Mouse (Mus musculus): ENCODE measurements around the gene Rai14.

Gene Rai14

GRCm38 (mm10) chr15:10648372-10649109 is 65.9 kb downstream of the Rai14 start:
- DNase-seq (ENCODE audit: low spot score in 2 of 2), result peak in 1 of 2 experiments; percentile 5

GRCm38 (mm10) chr15:10646297-10646696 is 68.1 kb downstream of the Rai14 start:
- no peak for DNase-seq (ENCODE audit: low spot score in 2 of 2)

DNA sequence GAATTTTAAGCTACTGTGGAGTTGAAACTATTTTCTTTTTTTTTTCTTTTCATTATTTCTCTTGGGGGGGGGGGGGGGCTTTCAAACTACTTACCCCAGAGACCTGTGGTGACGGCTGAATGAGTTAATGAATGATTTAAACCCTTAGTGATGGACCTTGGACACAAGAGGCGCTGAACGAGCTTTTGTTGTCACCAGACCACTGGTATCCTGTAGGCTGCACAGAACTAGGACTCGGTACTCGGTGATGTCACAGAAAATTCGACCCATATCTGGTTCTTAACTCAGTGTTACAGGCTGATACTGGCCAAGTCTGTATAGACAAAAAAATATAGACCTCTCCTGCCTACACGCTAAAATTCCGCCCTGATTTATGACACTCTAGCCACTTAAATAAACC is 69.3 kb downstream of the Rai14 start:
- DNase-seq (ENCODE audit: low spot score in 2 of 2), result no peak

- DNase-seq (ENCODE audit: low spot score in 2 of 2), result no peak
Measured at GRCm38 (mm10) chr15:10643819-10644218, 70.6 kb downstream of the Rai14 start.

DNA sequence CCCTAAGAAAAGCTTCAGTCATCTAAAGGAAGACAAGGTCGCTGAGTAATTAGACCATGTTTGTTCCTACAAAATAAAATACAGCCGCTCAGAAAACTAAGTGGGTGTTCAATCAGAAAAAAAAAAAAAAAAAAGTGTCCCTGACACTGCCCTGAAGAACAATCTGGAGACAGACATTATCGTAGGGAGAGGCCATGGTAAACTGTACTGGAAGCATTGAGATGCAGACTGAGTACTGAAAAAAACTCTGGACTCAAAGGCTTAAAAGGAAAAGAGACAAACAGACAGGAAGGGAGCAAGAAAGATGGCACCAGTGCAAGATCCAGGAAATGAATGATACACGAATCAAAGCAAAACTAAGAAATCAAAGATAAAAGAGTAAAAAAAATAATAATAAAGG is 71.2 kb downstream of the Rai14 start:
- no peak for DNase-seq (ENCODE audit: low spot score in 2 of 2)

GRCm38 (mm10) chr15:10642419-10642818 is 72.0 kb downstream of the Rai14 start:
- DNase-seq (ENCODE audit: low spot score in 2 of 2), result no peak

DNA sequence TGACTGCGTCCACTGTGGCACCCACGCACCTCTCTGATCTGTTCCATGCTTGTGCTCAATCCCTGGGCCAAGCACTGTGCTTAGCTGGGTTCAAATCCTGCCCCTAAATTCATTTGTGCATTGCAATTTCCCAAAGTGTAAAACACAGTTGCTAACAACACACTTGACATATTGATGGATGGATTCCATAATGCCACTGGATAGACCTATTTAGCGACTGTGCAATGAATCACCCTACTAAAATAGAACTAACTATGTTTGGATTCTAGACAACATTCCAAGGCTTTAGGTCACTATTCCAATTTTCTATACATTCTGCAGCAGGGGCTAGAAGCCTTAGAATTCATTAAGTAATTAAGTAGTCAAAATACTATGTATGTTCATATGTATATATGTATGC is 73.7 kb downstream of the Rai14 start:
- DNase-seq (ENCODE audit: low spot score in 2 of 2), result no peak

GRCm38 (mm10) chr15:10637251-10637793 is 77.1 kb downstream of the Rai14 start:
- no peak for DNase-seq (ENCODE audit: low spot score in 2 of 2)

DNA sequence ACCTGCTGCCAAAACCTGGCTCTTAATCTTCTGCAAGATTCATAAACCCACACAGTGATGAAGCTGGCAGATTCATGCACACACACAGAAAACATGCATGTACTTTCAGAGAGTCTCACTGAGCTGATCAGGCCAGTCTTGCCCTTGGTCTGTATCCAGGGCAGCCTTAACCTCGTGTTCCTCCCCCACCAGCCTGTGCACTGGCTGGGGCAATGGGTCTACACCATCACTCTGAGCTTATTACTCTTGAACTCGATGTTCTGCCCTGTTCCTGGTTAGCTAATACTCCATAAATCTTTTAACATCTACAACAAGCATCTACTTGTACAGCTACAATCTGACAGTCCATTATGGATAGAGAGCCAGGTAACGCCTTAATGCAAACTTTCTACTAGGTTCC is 77.6 kb downstream of the Rai14 start:
- DNase-seq (ENCODE audit: low spot score in 2 of 2), result no peak

DNA sequence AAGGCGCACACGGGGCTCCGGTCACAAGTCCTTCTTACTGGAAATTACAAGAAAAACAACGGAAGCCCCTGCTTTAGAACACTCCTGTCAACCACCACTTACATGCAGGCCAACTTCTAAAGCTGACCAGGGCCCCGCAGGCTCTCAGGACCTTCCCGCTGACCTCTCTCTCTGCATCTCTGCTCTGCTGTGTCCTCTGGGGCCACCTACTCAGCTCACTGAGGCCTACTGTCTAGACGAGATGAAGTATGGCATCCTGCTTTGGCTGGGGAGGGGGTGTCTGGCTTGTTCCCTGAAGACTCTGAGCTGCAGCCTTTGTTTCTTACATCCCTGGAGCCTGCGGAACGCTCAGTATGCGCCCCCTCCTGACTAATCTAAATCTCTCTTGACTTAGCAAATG is 79.3 kb downstream of the Rai14 start:
- DNase-seq (ENCODE audit: low spot score in 2 of 2), result no peak

GRCm38 (mm10) chr15:10634176-10634575 is 80.2 kb downstream of the Rai14 start:
- no peak for DNase-seq (ENCODE audit: low spot score in 2 of 2)

- DNase-seq (ENCODE audit: low spot score in 2 of 2), result no peak
Measured at GRCm38 (mm10) chr15:10633381-10633780, 81.0 kb downstream of the Rai14 start.

DNA sequence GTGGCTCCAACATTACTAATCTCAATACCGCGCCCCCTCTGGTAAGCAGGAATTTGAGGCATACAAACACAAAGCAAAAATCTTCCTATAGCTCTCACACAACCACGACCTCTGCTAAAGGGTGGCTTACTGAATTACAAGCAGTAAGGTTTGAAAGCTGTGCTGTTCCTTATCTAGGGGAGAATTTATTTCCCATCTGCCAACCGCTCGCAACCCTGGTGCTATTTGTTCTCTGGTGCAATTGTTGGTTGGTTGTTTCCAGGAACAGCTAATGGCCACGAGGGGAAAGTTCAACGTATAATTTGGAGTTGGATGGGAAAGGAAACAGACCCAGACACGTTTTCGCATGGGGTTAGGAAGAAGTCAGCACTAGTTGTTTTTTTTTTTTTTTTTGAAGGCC is 81.8 kb downstream of the Rai14 start:
- DNase-seq (ENCODE audit: low spot score in 2 of 2), result no peak

DNA sequence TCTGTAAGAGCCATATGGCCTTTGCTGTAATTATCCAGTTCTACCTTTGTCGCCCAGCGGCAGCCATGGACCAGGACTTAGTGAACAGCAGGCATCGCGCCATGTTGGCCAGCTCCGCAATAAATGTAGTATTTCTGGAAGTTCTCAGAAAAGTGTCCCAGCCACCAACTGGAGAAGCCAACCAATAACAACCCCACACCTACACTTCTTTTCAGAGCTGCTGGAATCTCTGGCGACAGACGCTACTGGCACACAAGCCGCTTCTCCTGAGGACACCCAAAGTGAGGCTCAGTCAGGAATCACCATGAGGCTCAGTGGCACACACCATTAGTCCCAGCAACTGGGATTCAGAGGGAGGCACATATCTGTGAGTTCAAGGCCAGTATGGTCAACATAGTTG is 82.4 kb downstream of the Rai14 start:
- no peak for DNase-seq (ENCODE audit: low spot score in 2 of 2)

DNA sequence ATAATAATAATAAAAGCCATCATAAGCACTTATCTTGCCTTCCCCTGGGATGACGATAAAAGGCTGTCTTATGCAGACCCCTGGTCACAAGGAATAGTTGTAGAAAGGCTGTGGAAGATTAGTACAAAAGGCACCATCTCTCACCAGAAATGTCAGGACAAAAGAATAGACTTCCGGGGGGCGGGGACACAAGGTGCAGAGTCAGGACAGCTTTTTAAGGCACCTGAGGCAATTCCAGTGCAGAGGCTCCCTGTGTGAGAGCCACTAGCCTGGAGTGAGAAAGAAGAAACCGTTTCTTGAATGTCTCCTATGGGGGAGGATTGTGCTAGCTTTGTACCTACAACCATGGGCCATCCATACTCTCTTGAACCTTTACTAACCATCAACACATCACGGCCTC is 82.9 kb downstream of the Rai14 start:
- no peak for DNase-seq (ENCODE audit: low spot score in 2 of 2)

DNA sequence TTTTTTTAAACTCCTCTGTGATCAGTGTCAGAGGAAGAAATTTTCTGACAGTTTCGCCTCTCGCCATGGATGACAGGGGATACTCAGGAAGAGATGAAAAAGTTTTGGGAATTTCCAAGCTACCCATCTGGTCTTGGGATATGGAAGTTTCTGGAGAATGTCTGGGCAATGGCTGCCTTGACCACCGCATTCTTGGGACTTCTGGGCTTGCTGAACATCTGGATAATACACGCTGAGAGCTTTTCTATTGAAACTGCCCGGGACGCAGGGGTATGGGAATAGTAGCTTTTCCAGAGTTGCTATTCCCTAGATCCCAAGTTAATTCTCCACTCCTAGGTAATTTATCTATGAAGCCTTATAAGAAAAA is 85.5 kb downstream of the Rai14 start:
- DNase-seq (ENCODE audit: low spot score in 2 of 2), result no peak

DNA sequence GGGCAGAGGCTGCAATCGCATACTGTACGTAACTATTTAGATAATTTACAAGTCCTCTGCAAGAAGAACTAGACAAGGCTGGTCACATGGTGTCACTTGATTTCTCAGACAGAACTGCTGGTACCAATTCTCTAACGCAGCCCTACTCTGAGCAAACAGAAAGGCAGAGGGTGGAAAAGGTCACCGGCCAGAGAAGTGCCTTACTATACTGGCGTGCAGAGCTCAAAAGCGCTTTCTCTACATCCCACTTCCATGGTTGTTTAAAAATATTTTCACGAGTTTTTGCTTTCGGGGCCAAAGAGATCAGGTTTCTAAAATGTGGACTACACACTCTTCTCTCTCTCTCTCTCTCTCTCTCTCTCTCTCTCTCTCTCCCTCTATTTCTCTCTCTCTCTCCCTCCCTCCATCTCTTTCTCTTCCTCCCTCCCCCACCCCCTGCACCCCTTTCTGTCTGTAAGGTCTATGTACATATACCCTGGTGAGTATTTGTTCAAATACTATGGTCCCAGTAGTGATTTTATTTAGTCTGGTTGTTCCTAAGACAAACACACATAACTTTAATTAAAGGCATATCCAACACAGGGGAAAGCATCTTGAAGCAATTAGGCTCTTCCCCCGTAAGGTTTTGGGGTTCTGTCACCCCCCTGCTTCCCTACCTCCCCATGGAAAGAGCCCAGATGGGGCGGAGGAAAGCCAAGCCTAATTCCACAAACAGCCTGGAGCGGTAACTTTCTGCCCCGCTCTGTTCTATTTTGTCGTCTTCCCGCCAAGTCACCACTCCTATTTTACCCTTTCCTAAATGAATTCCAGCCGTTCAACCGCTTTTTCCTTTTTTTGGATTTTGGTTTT is 86.1 kb downstream of the Rai14 start:
- no peak for DNase-seq (ENCODE audit: low spot score in 2 of 2)

DNA sequence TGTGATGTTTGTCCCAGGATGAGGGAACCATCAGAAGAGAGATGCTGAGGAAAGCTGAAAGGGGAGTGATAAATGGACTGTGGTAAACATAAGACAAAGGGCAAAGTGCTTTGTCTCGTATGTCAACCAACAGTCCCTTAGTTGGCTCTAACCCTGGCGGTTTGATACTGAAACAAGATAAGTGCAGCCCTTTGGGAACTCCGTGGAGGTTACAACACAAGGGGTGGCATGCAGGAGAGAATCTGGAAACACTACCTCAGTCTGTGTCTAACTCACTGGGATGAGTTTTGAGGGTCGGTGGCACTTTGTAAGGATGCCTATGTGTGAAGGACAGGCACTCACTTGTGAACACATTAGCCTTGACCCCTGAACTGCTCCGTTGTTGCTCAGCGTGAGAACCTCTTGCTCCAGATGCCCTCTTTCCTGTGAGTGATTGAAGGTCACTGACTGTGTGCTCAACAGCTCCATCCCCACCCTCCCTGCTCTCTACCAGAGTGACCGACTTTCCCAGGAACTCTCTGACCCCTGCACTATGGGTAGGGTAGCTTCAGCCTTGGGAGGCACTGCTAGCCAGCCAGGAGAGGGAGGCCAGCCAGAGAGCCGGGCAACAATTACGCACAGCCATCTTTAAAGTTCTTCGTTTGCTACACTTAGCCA is 90.7 kb downstream of the Rai14 start:
- no peak for DNase-seq (ENCODE audit: low spot score in 2 of 2)

GRCm38 (mm10) chr15:10621194-10621593 is 93.2 kb downstream of the Rai14 start:
- DNase-seq (ENCODE audit: low spot score in 2 of 2), result no peak

DNA sequence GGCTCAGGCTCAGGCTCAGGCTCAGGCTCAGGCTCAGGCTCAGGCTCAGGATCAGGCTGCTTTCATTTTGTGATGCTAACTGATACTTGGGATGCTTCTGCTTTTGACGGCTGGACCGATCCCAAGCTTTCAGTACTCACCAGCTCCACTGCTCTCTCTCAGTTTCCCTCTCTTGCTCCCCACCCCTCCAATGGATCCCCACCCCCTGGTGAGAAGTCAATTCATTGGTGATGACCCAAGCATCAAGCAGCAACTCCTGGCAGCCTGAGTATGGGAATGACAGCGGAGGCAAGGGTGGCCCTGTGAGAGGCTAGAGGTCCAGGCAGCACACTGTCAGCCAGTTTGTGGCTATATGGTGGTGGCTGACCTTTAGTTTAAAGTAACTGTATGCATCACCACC is 94.7 kb downstream of the Rai14 start:
- DNase-seq (ENCODE audit: low spot score in 2 of 2), result no peak

DNA sequence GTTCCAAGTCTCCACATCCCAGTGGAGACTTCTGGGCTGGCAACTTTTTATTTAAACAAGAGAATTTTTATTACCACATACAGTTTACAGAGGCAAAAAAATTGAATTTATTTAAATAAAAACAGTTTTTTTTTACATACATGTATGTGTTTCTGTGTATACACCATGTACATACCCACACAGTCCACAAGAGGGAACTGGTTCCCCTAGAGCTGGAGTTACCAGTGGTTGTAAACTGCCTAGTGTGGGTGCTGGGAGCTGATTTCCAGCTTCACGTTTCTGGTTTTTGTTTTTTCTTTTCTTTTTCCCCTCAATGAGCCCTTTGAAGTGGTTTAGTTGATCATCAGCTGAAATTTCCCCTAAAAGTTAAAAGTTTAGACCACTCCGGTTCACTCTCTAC is 96.1 kb downstream of the Rai14 start:
- no peak for DNase-seq (ENCODE audit: low spot score in 2 of 2)

- no peak for DNase-seq (ENCODE audit: low spot score in 2 of 2)
Measured at GRCm38 (mm10) chr15:10616001-10616400, 98.4 kb downstream of the Rai14 start.

DNA sequence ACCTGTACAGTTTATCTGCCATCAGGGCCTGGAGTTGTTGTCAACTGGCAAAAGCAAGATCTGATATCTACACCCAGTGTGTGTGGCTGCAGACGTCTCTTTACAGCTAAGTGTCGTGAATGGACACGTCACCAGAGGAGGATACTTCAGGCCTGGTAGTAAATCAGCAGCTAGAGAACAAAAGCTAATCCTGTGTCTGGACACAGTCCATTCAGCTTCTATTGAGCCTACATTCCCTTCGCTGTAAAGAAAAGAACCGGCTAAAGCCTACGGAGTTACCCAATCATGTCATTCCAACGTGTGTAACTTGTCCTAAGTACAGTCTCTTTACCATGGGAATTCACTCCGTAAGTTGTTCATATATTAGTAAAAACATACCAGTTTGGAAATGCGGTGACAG is 103.4 kb downstream of the Rai14 start:
- no peak for DNase-seq (ENCODE audit: low spot score in 2 of 2)
